Mouse (Mus musculus): ENCODE results near the gene Ccdc121.

Gene Ccdc121

DNA sequence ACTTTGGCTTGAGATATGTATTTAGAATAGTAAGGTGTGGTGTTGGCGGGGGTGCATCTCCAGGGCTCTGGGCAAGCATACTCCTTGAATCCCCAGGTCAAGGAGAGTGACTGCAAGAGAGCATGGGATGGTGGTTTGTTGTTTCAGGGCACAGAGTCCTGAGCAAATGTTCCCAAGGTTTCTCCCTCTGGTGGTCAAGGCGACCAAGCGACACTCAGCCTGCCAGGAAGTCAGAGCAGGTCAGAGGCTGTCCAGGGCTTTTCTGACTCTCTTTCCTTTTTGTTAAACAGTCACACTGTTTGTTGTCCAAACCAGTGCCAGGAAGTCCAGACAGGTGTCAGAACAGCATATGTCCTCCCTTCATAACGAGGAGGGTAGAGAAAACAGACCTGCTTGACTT lies at the start of gene Ccdc121:
Gene Ccdc121 (minus strand): TSS at position 145 of the 400 bp plus-strand sequence.
- in situ Hi-C loops (cut with MboI; ENCODE audit: unreplicated experiment in 2 of 2): no loop called here

DNA sequence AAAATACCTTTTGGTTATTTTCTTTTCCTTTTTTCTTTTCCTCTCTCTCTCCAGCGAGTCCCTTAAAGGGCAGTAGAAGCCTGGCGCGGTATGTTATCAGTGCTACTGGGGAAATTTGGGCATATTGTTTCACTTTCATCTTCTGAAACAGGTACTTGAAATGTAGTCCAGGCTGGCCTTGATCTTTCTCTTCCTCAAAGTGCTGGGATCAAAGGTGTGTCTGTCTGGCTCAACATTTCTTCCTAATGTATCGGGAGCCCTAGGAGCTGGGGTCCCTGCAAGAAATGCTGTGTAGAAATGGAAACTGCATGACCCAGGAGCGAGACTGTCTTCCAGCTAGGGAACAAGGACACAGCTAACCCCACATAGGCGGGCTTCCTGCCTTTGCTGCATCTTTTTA lies 49.1 kb upstream of the Ccdc121 start:
- in situ Hi-C loops (cut with MboI; ENCODE audit: unreplicated experiment in 2 of 2): no loop called here

DNA sequence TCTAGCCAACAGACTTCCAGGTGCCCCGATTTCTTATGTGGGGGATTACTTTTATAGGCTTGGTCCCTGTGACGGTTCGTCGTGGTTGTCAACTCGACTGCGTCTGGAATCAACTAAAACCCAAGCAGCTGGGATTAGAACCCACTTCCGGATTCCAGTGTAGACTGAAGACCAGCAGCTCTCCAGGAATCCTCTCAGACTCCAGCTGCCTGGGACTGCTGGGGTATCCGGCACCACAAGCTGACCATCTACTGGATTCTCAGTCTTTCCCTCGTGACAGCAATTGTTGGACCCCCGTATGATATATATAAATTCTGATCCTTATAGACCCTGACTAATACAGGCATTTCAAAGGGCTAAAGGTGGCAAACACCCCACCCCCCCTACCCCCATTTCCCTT lies 48.4 kb upstream of the Ccdc121 start:
- in situ Hi-C loops (cut with MboI; ENCODE audit: unreplicated experiment in 2 of 2): loop anchor here in 1 of 2 experiments (10.0 kb wide), 1 partner anchor 325 kb away; no protein-coding TSS in a partner anchor

DNA sequence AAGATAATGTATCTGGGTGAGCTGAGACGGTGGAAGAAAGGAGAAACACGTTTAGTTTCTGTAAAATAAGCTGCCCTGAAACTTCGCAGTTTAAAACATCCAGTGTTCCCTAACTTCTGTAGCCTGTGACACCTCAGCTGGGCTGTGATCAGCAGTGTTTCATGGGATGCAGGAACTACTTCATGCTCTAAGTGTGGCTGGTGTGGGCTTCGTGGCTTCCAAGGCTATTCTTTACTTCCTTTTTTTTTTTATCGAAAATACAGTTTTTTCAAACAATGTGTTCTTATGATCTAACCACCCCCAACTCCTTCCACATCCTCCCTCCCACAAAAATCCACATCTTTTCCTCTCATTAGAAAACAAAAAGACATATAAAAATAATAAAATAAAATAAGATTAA lies 44.2 kb upstream of the Ccdc121 start:
- in situ Hi-C loops (cut with MboI; ENCODE audit: unreplicated experiment in 2 of 2): loop anchor here in 1 of 2 experiments (10.0 kb wide), 1 partner anchor 329 kb away; no protein-coding TSS in a partner anchor

DNA sequence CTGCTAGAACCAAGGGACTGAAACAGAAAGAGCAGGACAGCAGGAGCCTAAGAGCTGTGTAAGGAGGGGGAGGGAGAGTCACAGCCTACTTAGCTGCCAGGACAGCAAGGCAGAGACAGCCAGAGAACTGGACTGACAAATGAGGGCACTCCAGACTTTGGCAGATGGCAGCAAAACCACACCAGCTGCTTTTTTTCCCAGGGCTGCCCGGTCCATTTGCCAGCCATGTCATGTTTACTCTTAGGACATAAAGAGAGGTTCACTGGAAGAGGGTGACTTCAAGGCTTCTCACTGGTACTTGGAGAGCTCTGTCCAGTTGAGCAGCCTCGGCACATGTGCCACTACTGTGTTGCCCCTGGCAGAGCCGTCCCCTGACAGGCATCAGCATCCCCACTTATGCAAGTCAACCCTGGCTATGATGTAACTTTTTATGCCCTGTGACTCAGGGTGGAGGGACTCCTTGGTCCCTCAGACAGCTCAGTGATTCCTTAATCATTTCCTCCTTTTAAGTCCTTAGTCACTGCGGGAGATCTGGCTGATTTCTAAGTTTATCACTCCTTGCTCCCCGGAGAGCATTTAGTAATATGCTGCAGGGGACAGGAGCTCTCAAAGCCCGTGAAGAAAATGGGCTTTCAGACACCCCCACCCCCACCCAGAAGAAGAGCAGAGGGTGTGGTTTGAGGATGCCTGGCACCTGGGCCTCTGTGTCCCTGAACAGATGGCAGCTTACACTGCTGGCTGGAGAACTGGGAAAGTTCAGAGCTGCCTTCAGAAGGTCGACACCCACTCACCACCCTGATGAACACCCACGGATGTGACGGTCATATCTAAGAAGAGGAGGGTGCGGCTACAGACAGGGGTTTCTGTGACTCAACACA lies 41.5 kb upstream of the Ccdc121 start:
- in situ Hi-C loops (cut with MboI; ENCODE audit: unreplicated experiment in 2 of 2): loop anchor here in 1 of 2 experiments (10.0 kb wide), 1 partner anchor 332 kb away; no protein-coding TSS in a partner anchor

DNA sequence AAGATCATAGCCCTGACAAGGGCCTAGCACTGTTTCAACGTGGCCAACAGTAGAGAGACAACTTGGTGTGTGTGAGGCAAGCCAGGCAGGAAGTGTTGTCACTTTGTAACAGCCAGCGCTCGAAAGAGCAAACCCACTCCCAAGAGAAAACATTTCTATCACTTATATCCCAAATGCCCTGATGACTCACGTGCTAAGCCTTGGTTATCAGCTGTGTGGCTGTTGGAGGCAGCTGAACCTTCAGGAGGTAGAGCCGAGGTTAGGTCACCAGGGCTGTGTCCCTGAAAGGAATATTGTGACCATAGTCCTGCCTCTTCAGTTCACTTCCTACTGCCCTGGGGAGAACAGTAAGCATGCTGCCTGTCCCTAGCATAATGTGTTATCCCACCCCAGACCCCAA lies 39.6 kb upstream of the Ccdc121 start:
- in situ Hi-C loops (cut with MboI; ENCODE audit: unreplicated experiment in 2 of 2): loop anchor here in 1 of 2 experiments (10.0 kb wide), 1 partner anchor 334 kb away; no protein-coding TSS in a partner anchor

DNA sequence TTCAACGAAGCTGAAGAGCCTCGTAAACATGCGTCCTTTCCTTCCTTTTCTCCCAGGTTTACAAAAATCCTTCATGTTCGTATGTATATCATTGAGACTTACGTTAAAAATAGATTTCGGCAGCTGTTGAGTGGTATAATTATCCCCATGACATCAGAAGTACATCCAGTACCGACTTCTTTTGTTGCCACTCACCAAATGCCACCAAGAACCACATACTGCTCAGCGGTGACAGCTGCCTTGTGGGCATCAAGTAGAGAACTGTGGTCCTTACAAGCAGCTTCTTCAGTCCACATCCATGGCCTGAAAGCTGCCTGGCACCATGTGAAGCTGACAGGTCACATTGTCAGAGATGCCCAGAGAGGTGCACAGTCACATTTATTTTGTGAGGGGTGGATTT lies 38.7 kb upstream of the Ccdc121 start:
- in situ Hi-C loops (cut with MboI; ENCODE audit: unreplicated experiment in 2 of 2): loop anchor here (5.0 to 10.0 kb wide), 3 partner anchors 335 to 675 kb away; no protein-coding TSS in a partner anchor

DNA sequence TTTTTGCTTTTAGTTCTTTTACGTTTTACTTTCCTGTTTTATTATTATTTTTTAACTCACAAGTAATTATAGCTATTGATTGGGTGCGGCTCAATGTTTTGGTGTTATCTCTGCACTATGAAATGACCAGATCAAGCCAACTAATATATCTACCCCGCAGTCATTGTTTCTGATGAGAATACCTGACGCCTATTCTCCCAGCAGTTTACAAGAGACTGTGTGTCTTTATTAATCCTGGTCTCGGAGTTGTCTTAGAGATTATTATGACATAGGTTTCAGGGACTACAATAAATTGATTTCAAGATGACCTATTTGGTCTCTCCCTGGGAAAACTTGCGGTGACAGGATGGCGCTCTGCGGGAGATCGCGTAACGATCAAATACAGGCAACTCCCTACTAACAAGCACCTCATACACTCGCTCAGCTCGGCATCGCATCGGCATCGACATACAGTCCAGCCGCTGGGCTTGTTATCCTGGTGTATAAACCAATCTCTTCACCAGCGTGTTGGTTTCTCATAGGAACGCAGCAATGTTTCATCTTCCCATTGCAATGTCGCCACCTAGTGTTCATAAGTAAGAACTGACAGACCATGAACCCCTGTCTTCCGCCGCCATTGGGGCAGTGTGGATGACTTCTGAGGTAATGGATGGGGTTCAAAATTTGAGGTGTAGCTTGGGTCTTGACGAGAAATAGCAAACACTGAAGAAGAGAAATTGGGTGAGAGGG lies 34.0 kb upstream of the Ccdc121 start:
- in situ Hi-C loops (cut with MboI; ENCODE audit: unreplicated experiment in 2 of 2): loop anchor here (5.0 to 10.0 kb wide), 2 partner anchors 543 to 670 kb away; no protein-coding TSS in a partner anchor

DNA sequence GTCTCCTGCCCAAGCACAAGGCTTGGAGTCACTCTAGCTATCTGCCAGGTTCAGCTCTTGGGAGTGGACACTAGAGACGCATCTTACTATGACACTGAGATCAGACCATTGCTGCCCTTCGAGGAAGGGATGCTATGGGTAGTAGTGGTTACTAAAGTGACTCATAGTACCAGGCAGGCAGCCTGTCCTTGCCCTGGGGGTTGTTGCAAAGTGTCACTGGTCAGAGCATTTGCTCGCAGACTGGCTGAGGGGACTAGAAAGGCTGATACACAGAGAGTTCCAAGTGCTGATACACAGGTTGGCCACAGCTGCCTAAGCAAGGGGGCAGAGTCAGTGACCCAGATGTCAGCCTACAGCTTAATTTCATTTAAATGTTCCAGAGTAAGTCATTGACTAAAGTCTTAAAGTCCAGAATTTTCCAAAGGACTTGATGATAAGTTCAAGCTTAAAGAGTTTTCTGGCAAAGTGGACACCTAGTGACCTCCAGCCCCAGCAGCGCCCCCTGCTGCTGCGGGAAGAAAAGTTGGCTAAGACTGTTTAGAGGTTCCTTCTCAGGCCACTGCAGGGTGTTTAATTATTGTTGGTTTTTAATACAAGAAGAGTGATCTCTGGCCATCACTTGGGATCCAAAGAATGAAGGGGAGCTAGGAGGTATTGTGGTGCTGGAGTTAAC lies 32.6 kb upstream of the Ccdc121 start:
- in situ Hi-C loops (cut with MboI; ENCODE audit: unreplicated experiment in 2 of 2): loop anchor here (5.0 to 10.0 kb wide), 4 partner anchors 267 to 669 kb away; no protein-coding TSS in a partner anchor

DNA sequence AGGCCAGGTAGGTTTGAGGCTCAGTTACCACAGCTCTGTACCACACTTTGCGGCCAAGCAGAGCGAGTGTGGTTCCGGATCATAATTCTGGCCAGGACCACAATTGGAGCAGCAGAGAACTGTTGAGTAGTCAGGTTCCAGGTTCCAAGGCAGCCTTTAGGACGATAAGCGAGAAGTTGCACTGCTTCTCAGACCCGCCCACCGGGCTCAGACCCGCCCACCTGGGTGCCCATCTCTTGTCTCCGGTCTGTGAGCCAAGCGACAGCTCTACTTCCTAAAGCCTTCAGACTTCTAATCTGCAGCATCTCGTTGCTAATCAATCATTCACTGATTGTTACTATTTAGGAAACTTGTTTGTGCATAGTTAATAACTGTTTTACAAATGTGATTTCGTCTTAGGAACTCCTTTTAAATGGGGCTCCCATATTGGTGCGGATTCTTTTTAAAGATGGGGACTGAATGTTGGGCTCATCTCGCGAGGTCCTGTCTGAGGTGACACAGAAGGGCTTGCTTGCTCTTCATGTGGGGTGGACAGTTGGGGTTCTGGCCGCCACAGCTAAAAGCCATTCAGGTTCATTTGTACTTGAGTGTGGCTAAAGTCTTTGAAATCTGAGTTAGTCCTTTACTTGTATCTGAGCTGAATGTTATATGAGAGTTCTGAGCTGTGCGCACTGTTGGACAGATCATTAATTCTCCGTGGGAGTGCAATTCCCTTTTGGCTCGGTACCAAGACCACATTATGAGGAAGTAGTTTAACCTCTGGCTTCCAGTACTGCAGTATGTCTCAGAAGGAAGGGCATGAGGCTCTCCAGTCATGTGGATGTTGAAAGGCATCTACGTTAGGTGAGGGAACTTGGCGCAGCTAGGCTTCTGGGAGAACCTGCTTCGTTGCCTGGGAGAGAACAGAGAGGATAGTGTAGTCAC lies 28.9 kb upstream of the Ccdc121 start:
- in situ Hi-C loops (cut with MboI; ENCODE audit: unreplicated experiment in 2 of 2): loop anchor here (5.0 to 10.0 kb wide), 5 partner anchors 263 to 665 kb away; no protein-coding TSS in a partner anchor

DNA sequence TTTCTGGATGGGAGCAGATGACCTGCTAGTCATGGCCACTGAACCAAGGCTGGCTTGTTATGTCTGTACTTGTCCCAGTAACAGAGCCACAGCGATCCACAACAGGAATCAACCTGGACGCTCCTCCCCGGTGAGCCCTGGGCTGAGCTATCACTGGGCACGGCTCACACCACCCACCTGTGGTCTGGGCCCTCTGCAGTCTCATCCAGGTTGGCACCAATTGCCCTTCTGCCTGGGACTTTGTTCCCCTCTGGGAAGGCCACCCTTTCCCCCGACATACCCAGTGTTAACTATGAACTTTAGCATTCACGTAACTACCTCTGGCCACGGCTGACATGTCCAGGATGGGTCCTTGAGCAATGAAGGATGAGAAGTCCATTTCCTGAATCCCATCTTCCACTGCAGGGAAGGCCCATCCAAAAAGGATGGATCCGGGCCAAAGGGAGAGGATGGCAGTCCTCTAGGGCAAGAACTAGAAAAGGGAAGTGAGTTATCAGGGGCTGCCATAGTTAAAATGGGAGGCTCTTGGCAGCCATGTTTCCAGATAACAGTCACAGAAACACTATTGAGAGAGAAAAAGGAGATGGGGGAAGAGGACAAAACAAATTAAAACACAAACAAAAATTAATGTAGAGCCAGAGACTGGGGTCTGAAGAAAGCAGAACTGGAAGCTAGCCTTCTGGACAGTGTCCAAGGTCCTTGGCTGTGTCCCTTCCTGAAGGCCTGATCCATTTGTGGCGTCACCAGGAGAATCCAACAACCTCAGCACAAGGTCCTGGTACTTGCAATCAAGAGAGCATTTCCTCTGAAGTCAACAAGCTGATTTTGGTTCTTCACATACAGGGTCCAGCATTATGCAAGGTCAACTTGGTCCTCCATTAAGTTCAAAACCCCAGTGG lies 26.6 kb upstream of the Ccdc121 start:
- in situ Hi-C loops (cut with MboI; ENCODE audit: unreplicated experiment in 2 of 2): loop anchor here in 1 of 2 experiments (10.0 kb wide), 1 partner anchor 263 kb away; no protein-coding TSS in a partner anchor

DNA sequence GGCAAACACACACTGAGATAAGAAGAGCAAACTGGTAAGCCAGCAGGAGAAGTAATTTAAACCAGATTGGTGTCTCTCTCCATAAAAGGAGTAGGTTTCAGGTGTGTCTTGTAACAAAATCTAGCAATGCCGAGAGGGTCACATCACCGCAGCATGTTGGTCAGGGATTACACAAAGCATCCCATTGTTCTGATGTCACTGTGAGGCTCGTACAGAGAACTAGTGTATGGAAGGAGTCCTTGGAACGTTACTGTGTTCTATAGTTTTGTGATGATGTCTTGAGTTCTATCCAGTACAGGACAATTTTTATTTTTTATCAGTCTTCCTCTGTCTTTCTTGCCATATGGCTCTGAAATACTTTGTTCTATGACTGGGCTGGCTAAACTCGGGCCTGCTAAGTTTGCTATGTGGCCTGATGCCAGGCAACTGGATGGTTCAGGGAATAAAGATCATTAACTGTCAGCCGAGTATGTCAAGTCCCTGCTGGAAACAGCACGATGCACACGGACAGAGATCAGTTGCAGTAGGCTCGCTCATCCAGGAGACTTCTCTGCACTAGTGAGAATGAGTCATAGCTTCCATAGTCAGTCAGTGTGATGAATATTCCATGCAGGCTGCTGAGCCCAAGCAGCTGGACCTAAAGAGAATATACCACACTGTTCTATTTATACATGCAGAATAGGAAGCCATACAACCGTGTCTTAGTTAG lies 24.1 kb upstream of the Ccdc121 start:
- in situ Hi-C loops (cut with MboI; ENCODE audit: unreplicated experiment in 2 of 2): loop anchor here in 1 of 2 experiments (10.0 kb wide), 1 partner anchor 261 kb away; no protein-coding TSS in a partner anchor

DNA sequence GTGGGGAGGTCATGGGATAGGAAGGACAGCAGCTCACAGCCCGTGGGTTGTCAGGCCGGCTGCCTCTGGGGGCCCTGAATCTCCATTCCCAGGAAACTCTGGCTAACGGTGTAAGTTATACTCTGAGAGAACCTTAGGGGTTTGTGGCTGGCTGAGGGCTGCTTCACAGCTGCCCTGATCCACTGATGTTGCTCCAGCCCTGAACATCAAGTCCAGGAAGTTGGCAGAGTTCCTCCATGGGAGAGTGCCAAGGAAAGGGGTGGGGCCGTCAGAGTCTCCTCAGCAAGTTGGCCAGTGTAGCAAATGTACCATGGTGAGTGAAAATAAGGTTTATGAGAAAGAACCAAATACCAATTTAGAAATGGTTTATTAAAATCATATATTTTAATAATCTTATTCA lies 18.1 kb upstream of the Ccdc121 start:
- in situ Hi-C loops (cut with MboI; ENCODE audit: unreplicated experiment in 2 of 2): no loop called here

DNA sequence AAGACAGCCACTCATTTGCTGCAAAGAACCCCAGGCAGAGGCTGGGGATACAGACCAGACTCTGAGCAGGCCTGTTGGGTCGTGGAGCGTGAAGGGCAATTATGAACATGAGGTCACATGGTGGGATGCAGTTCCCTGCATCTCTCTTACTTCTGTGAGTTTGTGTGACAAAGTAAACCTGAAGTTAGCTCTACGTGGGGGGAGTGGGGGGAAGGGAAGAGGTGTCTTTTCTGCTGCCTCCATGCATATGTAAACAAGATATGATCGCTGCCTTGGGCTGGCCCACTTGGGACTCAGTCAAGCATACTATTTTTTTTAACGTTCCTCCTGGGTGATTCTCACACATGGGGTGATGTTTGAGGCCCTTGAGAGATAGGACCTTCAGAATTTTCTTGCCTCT lies 14.7 kb upstream of the Ccdc121 start:
- in situ Hi-C loops (cut with MboI; ENCODE audit: unreplicated experiment in 2 of 2): no loop called here

DNA sequence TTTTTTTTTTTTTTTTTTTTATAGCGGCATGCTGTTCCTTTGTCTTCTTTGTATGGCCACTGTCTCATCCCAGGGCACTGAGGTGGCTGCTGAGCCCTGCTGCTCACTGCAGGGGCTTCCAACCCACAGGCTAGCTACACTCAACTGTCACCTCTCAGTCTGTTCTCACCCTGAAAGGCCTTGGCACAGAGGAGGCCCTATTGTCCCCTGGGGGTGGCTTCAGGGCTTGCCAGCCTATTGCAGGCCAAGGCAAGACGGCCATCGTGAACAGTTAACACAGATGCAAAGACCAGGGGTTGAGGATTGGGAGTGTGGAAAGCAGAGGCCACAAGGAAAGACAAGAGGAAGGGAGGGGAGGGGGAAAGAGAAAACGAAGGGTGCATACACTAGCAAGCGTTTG lies 12.6 kb upstream of the Ccdc121 start:
- in situ Hi-C loops (cut with MboI; ENCODE audit: unreplicated experiment in 2 of 2): no loop called here

DNA sequence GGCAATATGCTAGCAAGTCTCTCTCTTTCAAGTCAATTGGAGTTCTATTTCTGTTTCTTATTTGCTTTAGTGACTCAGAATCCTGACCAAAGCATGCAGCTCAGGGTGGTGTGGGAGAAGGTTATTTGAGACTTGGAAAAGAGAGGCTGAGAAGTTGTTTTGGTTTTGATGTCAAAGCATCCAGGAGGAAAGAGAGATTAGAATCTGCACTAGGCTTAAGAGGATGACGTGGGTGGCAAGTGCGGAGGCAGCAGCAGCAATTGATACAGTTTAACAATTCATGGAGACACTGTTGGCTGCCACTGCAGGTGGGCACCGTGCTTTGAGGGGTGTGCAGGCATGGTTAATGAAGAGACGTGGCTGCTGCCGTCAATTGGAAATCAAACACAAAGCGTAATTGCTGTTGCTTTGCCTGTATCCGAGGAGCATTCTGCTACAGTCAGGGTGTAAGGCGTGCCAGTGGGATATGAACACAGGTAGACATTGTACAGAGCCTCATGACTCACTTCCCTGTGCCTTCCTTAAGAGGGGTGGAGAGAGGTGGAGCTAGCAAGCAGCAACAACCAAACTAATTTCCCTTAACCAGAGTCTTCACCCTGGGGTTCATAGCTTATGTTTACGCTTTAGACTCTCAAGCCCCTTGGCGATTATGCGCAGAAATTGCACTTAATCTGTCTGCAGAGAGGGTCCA lies 10.3 kb upstream of the Ccdc121 start:
- in situ Hi-C loops (cut with MboI; ENCODE audit: unreplicated experiment in 2 of 2): no loop called here

DNA sequence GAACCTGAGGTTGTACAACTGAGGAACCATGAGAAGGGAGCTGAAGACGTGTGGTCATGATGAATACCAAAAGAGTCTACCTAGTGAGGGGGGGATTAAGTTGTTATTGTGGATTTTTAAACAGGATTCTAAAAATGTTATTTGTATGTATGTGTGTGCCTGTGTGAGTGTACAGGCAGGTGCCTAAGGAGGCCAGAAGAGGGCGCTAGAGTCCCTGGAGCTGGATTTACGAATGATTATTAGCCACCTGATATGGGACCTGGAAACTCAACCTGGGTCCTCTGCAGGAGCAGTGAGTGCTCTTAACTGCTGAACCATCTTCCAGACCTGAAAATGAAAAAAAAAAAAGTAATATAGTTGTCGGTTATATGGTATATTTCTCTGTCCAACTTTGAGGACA lies 7.9 kb upstream of the Ccdc121 start:
- in situ Hi-C loops (cut with MboI; ENCODE audit: unreplicated experiment in 2 of 2): no loop called here

Data from v-Abl transformed pro-B cells (cell line).